ENCODE assay signal across 17 mouse cellular contexts in genomic region chr9:118721056-118721455, GRCm38 (mm10).
DNase-seq lines count a peak whose midpoint lies in the region; TF ChIP-seq lines count a peak whose summit lies in the region.
"Had no signal": no experiment of that assay in that cellular context is flagged by ENCODE, and none has a peak within 500 bp of the region (broad histone marks: within the 10 kb centered on the region; RNA-seq: fewer than 3 reads in every experiment).

No protein-coding gene starts in this region.

- H3K4me3 ChIP-seq in gastrocnemius, adult 2 months, result no peak overlapping the region
- H3K4me3 ChIP-seq: embryonic facial prominence, embryonic 10.5 days; embryonic facial prominence, embryonic 12.5 days; forebrain, embryonic 13.5 days; forebrain, embryonic 15.5 days had no signal

- TF ChIP-seq CTCF in gastrocnemius, adult 2 months (IDR thresholded peaks at IDR 0.05), result no peak

- H3K27ac ChIP-seq in gastrocnemius, adult 2 months, result peak overlapping the region; percentile 40
- H3K27ac ChIP-seq: embryonic facial prominence, embryonic 10.5 days; embryonic facial prominence, embryonic 12.5 days; forebrain, embryonic 13.5 days; forebrain, embryonic 15.5 days had no signal

- peak; percentile 45 to 87 for DNase-seq in adrenal gland, adult (ENCODE audit: inconsistent age in 2 of 2, low spot score in 1 of 2)
- no peak for DNase-seq in adrenal gland, postnatal 36 days
- peak; percentile 49 for DNase-seq in adrenal gland, adult 8-10 months
- no peak for DNase-seq in adrenal gland, postnatal 10 days
- DNase-seq in gastrocnemius, adult 2 months, result no peak
- no peak for DNase-seq in gastrocnemius, postnatal 14 days
- DNase-seq: B cell, adult 2 months; cerebellum, adult 11-12 months; cerebellum, adult 2 months; cerebellum, adult 9-10 months; cerebellum, postnatal 10 days; cerebellum, postnatal 25 days; forebrain, postnatal 0 days had no signal

- intact Hi-C loops in gastrocnemius, adult 2 months (cut with DNase I), result no loop called here
- intact Hi-C loops in gastrocnemius, postnatal 14 days (cut with DNase I; ENCODE audit: low total_unique reads), result no loop called here

Comparison
In these comparisons a context has a peak if more than half of its experiments do, and no peak if none do; other contexts are left out.
1. DNase-seq: peak in adrenal gland, adult (2 of 2) and adrenal gland, adult 8-10 months (single experiment); none in adrenal gland, postnatal 36 days (0 of 2), adrenal gland, postnatal 10 days (single experiment), gastrocnemius, adult 2 months (single experiment) and gastrocnemius, postnatal 14 days (single experiment).